Mouse (Mus musculus) adrenal gland, adult (tissue): ENCODE results near the gene 9130230L23Rik.

Experiments
- DNase-seq, 2 experiments: peaks; one replicate each; pipeline ENCODE4 v3.0.0; 2022 to 2023; ENCODE audit warnings: low spot score in 1 of 2; ENCODE audit not compliant: inconsistent age in 2 of 2

9130230L23Rik gene

GRCm38 (mm10) chr5:66004134-66004925, at the start of gene 9130230L23Rik:
Gene 9130230L23Rik (minus strand): TSS chr5:66004285.
- DNase-seq, result no peak

- DNase-seq, result peak in 1 of 2 experiments; percentile 35
Observed at GRCm38 (mm10) chr5:66052777-66053548, 48.9 kb upstream of the 9130230L23Rik start.

- DNase-seq, result peak; percentile 25 to 82
Observed at GRCm38 (mm10) chr5:66050841-66051240, 46.8 kb upstream of the 9130230L23Rik start.

- peak; percentile 56 to 87 for DNase-seq
Observed at GRCm38 (mm10) chr5:66046356-66046755, 42.3 kb upstream of the 9130230L23Rik start.

GRCm38 (mm10) chr5:66043897-66044296, 39.8 kb upstream of the 9130230L23Rik start:
- DNase-seq, result no peak

GRCm38 (mm10) chr5:66042651-66043340, 38.7 kb upstream of the 9130230L23Rik start:
- DNase-seq, result no peak

GRCm38 (mm10) chr5:66040744-66041279, 36.7 kb upstream of the 9130230L23Rik start:
- DNase-seq, result no peak

- no peak for DNase-seq
Observed at GRCm38 (mm10) chr5:66039813-66040212, 35.7 kb upstream of the 9130230L23Rik start.

- DNase-seq, result no peak
Observed at GRCm38 (mm10) chr5:66037066-66037465, 33.0 kb upstream of the 9130230L23Rik start.

GRCm38 (mm10) chr5:66036440-66037054, 32.5 kb upstream of the 9130230L23Rik start:
- DNase-seq, result no peak

GRCm38 (mm10) chr5:66034375-66035195, 30.5 kb upstream of the 9130230L23Rik start:
- DNase-seq, result no peak

GRCm38 (mm10) chr5:66032826-66033225, 28.7 kb upstream of the 9130230L23Rik start:
- DNase-seq, result no peak

GRCm38 (mm10) chr5:66031699-66032098, 27.6 kb upstream of the 9130230L23Rik start:
- no peak for DNase-seq

- peak in 1 of 2 experiments; percentile 69 for DNase-seq
Observed at GRCm38 (mm10) chr5:66028232-66028631, 24.1 kb upstream of the 9130230L23Rik start.

GRCm38 (mm10) chr5:66027206-66027605, 23.1 kb upstream of the 9130230L23Rik start:
- no peak for DNase-seq

- no peak for DNase-seq
Observed at GRCm38 (mm10) chr5:66026796-66027195, 22.7 kb upstream of the 9130230L23Rik start.

- peak in 1 of 2 experiments; percentile 54 for DNase-seq
Observed at GRCm38 (mm10) chr5:66015449-66015961, 11.4 kb upstream of the 9130230L23Rik start.

- DNase-seq, result no peak
Observed at GRCm38 (mm10) chr5:66014437-66014836, 10.4 kb upstream of the 9130230L23Rik start.

GRCm38 (mm10) chr5:66013999-66014398, 9.9 kb upstream of the 9130230L23Rik start:
- DNase-seq, result peak; percentile 30 to 49
